Mouse (Mus musculus): ENCODE data around the gene Zfp64. TPM values are rescaled to one million over a fixed set of nuclear protein-coding genes. Genes with fewer than 3 reads are reported as not detected.
"Not testable (repeated sequence)": the region's sequence is repeated elsewhere in the genome, so short reads cannot be mapped to it uniquely, and the experiment has no call there.

Zfp64 gene
- polyA plus RNA-seq, 1 experiment = 18.7 TPM

DNA sequence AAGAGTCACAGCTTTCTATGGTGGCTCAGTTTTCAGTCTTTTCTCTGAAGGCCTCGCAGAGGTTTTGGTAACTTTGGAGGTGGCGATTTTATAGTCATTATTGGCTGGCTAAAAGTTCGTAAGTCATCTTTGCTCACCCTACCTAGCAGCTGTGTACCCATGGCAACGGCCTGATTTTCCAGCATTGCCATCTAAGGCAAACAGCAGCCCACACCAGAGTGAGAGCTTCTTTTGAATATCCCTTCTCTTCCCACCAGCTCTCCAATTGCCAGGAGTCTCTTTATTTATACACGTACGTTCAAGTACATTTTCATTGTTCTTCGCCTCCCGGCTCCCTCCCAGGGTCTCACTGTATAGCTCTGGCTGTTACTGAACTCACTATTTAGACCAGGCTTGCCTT is 59.9 kb downstream of the Zfp64 start:
- DNase-seq (ENCODE audit: low read depth) = no peak

DNA sequence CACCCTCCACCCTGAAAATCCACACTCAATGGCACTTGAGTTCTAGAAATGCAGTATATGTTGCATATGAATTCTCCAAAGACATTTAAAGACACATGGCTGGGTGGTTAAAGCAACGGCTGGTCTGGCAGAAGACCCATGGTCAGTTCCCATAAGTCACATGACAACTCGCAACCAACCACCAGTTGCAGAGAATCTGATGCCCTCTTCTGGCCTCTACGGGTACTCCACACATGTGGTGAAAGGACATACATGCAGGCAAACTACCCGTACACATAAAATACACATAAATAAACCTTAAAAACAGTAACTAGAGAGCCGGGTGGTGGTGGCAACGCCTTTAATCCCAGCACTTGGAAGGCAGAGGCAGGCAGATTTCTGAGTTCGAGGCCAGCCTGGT is 60.6 kb downstream of the Zfp64 start:
- no peak for DNase-seq (ENCODE audit: low read depth)

DNA sequence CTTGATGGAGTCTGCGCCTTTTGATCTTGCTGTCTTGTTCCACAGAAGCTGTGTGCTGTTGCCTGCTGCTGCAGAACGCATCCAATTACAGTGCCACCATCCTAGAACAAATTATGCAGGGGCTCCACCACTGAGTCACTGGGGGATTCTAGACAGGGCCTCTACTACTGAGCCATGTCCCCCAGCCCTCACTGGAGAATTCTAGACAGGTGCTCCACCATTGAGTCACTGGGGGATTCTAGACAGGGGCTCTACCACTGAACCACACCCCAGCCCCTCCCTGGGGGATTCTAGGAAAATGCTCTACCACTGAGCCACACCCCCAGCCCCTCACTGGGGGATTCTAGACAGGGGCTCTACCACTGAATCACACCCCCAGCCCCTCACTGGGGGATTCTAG is 63.3 kb downstream of the Zfp64 start:
- DNase-seq (ENCODE audit: low read depth) = no peak

DNA sequence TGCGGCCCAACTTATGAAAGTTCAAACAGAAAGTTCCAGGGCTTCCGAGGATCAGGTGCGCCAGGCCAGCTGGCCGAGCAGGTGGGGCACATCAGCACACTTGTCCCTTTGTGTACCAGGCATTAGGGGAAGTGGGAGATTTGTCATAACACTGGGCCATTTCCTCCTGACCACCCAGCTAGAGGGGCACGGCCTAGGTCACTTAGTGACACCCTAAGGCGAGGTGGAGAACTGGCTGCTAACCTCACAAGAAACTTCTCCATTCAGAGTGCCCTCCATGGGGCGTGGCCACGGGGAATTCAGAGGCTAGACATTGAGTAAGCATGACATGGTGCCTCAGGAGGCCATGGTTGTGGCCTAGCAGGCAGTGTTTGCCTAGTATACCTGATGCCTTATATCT is 70.7 kb downstream of the Zfp64 start:
- no peak for DNase-seq (ENCODE audit: low read depth)

DNA sequence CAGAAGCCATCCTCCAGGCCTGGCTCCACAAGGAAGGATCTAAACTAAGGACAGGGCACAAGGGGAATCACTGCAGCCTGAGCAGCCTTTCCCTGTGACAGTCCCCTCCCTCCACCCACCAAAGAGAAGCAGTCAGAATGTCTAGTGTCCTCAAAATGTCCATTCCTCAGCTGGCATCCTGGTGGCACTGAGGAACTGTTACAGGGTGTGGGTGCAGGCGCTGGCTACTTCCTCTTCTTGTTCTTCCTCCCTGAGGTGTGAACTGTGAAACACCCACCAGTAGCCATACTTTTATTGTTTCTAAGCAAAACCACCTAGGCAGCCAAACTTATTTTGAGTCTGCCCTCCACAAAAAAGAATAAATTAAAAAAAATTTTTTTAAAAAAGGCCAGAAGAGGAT is 72.4 kb downstream of the Zfp64 start:
- no peak for DNase-seq (ENCODE audit: low read depth)

DNA sequence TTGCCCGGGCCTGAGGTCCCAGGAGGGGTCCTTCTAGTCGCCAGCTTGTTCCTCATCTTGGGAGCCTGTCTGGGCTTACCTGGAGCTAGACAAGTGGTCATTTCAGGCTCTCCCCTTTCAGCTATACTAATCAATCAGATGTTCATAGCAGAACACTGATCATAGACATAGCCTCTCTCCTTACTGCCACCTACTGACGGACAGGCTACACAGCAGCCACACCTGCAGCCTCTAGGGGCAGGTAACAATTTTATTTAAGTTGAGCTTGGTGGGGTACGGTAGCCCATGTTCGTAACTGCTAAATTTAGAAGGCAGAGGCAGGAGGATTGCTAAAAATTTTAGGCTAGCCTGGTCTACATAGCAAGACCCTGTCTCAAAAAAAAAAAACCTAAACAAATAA is 73.5 kb downstream of the Zfp64 start:
- DNase-seq (ENCODE audit: low read depth) = no peak

DNA sequence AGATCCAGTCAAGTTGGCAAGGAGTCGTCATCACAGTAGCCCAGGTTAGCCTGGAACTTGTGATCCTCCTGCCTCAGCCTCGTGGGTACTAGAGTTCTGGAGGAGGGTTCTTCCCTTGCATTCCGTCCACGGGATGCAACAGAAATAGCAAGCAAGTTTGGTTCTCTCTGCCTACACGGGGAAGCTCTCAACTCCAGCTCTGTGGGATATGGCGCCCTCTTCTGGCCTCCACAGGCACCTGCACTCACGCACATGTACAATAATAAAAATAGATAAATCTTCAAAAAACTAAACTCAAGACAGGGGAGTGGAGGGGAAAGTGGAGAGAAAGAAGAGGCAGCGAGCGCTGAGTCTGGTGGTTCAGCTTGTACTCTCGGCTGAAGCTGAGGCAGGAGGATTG is 75.8 kb downstream of the Zfp64 start:
- DNase-seq (ENCODE audit: low read depth) = no peak

DNA sequence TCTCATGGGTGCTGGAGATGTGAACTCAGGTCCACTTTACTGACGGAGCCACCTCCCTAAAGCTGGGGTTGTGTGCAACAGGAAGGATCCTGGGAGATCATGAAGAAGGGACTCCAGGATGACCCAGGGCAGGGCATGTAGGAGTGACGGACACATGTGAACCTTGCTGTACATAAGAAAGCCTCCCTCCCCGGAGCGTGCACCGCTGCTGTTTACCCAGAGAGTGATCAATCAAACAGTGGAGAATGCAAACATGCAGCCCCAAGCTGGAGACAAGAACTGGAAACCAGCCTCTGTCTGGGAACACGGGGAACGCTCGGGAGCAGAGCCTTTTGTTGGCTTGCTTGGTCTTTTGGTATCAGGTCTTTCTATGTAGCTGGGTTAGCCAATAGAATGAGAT is 76.7 kb downstream of the Zfp64 start:
- DNase-seq (ENCODE audit: low read depth) = no peak

DNA sequence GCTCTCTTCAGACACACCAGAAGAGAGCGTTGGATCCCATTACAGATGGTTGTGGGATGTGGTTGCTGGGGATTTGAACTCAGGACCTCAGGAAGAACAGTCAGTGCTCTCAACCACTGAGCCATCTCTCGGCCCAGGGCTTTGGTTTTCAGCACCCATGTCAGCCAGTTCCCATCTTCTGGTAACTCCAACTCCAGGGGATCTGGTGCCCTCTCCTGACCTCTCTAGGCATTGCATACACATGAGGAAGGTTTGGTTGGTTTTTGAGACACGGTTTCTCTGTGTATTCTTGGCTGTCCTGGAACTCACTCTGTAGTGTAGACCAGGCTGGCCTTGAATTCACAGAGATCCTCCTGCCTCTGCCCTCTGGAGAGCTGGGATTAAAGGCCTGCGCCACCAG is 77.2 kb downstream of the Zfp64 start:
- DNase-seq (ENCODE audit: low read depth) = no peak

DNA sequence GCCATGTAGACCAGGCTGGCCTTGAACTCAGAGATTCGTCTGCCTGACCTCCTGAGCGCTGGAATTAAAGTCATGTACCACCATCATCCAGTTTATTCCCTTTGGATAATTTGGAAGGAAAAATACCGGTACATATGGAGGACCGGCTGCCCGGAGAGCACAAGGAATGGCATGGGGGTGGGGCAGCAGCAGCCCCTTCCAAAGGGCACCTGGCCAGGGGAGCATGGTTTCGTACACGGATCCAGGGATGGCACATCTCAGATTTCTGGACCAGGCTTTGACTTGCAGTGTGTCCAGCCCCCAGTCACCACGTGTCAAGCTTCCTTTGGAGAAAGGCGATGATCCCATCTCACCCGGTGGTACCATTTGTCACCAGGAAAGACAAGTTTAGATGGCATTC is 78.8 kb downstream of the Zfp64 start:
- no peak for DNase-seq (ENCODE audit: low read depth)

DNA sequence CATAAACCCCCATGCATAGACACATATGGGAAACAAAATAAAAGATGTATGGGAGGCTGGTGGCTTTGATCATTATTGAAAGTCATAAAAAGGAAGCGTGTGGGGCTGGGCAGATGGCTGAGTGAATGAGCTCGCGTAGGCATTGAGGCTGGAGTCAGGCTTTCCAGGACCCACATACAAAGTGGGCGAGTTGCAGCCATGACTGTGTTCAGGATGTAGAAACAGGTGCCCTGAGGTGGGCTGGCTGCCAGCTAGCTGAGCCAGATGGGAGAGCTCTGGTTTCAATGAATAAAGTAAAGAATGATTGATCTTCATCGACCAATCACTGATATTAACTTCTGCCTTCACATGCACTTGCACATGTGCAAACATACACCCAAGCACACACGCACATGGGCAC is 80.9 kb downstream of the Zfp64 start:
- DNase-seq (ENCODE audit: low read depth) = no peak

DNA sequence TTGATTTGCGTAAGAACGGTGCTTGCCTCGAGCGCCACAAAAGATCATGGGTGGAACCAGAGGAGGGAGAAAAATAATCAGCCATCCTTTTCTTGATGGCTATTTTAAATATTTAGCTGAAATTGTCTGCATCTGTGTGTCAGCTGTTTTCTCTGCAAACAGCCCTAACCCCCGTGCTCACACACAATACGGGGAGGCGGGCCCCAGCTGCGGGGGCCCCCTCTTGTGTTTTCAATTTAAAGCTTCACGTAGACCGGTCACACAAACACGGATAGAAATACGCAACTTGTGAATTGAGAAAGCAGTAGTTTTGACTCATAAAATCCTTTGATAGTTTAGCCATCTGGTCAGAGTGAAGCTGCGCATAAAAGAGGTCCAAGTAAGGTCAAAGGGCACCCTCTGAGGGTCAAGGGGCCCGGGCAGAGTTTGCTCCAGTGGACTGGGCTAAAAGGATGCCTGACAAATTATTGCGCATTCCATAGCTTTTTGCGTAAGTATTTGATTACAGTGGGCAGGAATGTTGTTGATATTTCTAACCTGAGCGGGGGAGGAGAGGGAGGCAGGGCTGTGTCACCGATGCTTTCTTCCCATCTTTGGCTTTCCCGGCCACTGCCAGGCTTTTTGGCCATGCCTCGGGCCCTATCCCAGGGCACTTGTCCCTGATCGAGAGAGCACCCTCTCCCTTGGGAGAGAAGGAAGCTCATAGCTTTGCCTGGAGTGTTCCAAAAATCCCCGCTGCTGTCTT is 83.4 kb downstream of the Zfp64 start:
- no peak for DNase-seq (ENCODE audit: low read depth)

DNA sequence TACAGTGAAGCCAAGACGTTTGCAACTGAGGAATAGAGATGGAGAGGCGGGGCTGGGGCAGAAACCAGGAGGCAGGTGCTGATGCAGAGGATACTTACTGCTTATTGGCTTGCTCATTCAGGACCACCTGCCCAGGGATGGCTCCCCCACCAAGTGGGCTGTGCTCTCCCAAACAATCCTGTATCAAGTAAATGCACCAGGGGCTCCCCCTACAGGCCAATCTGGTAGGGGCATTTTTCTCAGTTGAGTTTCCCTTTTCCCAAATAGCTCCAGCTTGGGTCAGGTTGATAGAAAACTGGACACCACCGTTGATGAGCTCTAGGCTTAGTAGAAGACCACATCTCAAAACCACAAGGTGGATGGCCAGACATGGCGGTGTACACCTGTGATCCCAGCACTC is 84.9 kb downstream of the Zfp64 start:
- DNase-seq (ENCODE audit: low read depth) = no peak

DNA sequence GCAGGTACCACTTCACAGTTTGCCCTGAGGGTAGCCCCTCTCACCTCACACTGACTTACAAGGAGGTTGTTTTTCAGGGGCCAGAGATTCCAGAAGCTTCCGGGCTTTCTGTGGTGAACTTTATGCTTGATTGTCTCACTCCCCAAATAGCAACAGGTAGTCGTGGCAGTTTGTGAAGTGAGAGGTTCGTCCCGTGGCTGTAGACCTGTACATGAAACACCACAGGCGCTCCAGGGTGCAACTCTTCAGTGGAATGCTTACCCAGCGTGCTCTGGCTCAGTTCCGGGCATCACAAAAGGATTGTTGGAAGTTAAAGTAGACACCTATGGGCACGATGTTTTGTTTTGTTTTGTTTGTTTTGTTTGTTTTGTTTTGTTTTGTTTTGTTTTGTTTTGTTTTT is 88.4 kb downstream of the Zfp64 start:
- DNase-seq (ENCODE audit: low read depth) = no peak

DNA sequence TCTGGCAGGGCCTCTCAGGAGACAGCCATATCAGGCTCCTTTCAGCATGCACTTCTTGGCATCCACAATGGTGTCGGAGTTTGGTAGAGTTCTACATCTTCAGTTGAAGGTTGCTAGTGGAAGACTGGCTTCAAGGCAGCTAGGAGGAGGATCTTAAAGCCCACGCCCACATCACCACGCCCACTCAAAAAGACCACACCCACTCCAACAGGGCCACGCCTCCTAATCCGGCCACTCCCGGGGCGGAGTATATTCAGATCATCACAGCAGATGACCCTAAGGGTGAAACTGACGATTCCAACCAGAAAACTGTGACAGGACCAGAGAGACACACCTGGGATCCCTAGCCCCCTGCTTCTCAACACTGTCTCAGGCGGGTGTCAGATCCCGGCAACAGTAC is 89.0 kb downstream of the Zfp64 start:
- no peak for DNase-seq (ENCODE audit: low read depth)

DNA sequence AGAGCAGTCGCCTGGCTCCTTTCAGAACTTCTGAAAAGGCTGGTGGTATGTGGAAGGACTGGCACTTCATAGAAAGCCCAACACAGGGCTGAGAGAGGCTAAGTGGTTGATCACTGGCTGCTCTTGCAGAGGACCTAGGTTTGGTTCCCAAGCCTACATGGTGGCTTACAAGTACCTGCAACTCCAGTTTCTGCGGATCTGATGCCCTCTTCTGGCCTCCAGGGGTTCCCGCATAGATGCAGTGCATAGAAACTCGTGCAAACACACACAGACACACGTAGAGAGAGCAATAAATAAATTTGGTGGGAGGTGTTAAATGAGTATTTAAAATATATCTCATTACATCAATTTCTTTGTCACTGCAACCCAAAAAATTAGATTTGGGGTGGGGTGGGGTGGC is 90.5 kb downstream of the Zfp64 start:
- DNase-seq (ENCODE audit: low read depth) = no peak

DNA sequence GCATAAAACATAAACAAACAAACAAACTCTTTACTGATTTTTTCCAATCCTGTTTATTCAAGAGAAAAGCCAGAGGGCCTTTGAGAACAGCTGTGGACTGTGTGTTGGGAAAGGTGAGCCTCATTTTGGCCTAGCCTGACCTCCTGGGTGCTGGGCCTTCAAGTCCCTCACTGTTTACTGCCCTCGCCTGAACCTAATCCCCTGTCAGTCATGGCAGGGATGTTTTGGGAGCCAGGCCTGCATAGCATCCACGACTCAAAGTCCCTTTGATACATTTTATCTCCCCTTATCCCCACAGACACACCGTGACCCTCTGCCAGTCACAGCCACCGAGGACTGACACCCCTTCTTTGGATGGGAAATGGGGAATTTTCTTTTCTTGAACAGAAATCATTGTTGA is 92.7 kb downstream of the Zfp64 start:
- no peak for DNase-seq (ENCODE audit: low read depth)

DNA sequence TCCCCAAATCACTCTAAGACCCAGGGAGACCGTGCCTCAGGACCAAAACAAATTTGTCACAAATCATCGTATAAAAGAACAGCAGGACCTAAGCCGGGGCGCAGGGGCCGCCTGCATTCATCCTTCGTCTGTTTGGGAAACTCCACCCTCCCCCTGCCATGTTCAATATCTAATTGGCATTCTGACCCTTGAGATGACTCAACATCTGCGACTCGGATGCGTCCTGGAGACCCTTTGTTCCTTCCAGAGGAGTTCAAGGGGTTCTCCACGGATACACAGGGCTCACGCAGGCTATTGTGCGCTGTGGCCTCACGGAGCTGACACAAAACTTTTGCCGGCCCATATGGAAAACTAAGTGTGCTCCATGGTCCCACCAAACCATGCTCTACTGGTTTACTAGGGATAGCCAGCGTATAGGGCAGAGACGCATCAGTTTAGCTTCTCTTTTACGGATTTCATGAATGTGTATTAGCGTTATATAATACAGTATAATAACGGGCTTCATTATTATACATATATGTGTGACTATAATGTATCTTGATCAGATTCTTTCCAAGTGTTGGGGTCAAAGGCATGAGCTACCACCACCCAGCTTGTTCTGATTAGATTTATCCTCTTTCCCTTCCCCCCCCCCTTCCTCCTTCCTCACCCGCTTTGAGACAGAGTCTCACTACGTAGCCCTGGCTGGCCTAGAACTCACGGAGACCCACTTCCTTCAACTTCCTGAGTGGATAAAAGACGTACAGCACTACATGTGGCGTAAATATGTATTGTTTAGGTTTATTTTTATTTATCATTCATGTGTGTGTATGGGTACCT is 94.3 kb downstream of the Zfp64 start:
- DNase-seq (ENCODE audit: low read depth) = no peak

DNA sequence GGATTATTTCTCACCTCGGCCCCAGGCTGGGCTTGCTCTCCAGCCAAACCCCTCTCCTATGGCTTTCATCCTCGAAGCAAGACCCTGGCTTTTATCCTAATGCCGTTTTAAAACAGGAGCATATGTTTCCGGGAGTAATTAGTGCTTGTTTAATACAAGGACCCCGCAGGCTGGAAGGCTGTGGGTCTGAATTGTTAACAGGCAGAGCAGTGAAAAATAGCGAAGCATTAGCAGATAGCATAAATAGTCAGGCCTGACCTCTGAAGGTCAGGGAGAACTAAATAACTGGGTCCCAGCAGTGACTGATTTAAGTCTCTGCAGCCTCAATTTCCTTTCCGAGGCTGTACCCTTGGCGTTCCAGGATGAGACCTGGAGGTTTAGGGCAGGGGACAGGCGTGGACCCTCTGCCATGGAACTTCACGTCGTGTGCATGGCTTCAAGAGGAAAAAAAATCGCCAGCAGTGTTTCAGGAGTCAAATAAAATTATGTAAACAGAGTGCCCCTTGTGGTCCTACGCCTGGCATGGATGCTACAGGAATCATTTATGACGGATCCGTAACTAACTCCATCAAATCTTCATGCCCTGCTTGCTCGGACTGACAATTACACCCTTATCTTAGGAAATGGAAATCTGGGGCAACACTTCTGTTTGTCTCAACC is 95.2 kb downstream of the Zfp64 start:
- no peak for DNase-seq (ENCODE audit: low read depth)

DNA sequence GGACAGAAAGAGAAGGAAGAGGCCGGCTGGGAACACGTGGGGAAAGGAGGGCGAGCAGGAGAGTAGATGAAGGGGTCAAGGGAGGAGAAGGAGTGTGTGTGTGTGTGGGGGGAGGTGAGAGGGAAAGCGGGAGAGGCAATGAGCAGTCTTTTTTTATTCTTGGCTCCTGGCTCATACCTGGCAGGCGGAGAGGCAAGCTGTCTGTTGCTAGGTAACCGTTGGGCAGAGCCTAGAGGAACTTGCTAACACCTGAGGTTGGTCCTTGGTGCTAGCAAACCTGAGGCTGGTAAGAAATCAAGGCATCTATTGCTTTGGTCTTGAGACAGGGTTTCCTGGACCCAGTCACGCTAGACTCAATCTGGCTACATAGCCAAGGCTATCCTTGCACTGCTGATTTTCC is 98.7 kb downstream of the Zfp64 start:
- DNase-seq (ENCODE audit: low read depth) = no peak

DNA sequence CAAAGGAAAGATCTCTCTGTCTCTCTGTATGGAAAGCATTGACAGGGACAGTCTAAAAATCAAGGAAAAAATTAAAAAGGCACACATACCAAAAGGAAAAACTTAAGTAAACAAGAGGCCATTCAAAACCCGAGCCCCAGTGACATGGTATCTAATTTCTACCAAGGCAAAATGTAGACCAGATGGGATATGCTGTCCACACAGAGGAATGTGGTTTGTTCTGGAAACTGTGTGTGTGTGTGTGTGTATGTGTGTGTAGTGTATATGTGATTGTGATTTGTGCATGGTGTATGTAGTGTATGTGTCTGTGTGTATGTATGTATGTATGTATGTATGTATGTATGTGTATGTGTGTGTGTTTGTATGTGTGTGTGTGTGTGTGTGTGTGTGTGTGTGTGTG is 100.6 kb downstream of the Zfp64 start:
- DNase-seq (ENCODE audit: low read depth) = no peak

DNA sequence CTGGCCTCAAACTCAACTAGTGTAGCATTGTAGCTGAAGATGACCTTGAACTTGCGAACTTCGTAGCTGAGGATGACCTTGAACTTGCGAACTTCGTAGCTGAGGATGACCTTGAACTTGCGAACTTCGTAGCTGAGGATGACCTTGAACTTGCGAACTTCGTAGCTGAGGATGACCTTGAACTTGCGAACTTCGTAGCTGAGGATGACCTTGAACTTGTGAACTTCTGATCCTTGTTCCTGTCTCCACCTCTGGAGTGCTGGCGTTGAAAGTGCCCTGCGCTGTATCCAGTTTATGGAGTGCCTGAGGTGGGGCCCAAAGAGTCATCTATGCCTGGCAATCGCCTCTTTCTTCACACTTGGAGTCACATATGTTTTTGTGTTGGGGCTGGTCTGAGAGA is 101.5 kb downstream of the Zfp64 start:
- DNase-seq (ENCODE audit: low read depth) = not testable (repeated sequence)

DNA sequence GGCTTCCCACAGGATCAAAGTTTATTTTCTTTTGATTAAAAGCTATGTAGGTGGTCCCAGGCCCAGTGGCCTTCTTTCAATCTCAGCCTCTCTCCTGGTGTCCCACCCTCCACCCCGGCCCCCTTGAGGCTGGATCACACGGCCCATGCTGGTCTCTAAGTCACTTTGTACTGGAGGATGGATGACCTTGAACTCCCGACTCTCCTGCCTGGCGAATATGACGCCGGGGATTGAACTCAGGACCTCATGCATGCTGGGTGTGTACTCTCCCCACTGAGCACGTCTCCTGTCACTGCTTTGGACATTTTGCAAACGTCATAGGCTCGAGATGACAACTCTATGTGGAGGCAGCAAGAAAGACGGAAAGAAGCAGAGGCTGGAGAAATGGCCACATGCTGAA is 103.8 kb downstream of the Zfp64 start:
- DNase-seq (ENCODE audit: low read depth) = no peak
